Mouse (Mus musculus) NIH3T3 (cell line): ENCODE measurements around the gene Socs7.
"Not testable (repeated sequence)": the region's sequence is repeated elsewhere in the genome, so short reads cannot be mapped to it uniquely, and the experiment has no call there.

Source experiments
- DNase-seq: peaks from one replicate; pipeline ENCODE4 v3.0.0-alpha.2; 2012; ENCODE audit warnings: low read depth

The Socs7 gene

DNA sequence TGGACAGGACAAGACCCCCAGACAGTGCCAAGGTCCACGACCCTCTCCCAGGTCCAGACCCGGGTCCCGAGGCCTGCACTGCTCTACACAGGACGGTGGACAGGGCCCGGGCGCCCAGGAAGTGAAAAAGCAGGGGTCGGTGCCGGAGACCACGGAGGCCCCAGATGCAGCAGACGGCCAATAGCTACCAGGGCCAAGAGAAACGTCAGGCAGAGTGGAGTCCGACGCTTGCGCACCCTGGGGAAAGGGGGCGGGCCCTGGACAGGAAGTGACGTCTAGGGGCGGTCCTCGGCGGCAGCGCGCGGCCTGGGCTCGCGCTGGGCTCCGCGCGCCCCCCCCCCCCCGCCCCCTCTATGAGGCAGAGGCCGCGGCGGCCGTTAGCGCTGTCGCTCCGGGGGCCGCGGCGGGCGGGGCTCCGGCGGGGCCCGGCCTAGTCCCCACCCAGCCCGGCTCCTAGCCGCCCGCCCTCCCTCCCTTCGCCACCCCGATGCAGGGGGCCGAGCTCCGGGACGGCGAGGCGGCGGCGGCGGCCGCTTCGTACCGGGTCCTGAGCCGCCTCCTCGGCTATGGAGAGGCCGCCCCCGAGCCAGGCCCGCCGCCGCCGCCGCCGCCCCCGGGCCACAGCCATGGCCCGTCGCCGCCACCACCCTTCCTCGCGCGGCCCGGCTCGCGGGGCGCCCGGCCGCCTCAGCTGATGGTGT lies at the start of gene Socs7:
Gene Socs7 (plus strand): TSS at position 604 of the 701 bp plus-strand sequence.
- DNase-seq: peak; percentile 97

DNA sequence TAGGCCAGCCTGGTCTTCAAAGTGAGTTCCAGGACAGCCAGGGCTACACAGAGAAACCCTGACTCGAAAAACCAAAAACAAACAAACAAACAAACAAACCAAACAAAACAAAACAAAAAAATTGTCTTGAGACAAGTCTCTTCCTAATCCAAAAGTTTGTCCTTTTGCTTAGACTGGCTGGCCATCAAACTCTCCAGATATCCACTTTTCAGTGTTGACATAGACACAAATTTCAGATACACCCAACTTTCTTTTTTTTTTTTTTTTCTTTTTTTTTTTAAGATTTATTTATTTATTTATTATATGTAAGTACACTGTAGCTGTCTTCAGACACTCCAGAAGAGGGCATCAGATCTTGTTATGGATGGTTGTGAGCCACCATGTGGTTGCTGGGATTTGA lies 49.5 kb upstream of the Socs7 start:
- DNase-seq: not testable (repeated sequence)

DNA sequence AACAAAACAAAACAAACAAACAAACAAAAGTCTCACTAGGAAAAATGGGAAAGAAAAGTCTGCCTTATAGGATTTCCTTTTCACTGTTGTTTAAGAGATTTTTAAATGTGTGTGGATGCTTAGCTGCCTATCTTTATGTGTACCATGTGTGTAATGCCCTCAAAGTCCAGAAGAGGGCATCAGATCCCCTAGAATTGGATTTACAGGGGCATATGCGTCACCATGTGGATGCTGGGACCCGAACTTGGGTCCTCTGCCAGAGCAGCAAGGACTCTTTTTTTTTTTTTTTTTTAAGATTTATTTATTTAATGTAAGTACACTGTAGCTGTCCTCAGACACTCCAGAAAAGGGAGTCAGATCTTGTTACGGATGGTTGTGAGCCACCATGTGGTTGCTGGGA lies 48.2 kb upstream of the Socs7 start:
- peak; percentile 60 for DNase-seq

DNA sequence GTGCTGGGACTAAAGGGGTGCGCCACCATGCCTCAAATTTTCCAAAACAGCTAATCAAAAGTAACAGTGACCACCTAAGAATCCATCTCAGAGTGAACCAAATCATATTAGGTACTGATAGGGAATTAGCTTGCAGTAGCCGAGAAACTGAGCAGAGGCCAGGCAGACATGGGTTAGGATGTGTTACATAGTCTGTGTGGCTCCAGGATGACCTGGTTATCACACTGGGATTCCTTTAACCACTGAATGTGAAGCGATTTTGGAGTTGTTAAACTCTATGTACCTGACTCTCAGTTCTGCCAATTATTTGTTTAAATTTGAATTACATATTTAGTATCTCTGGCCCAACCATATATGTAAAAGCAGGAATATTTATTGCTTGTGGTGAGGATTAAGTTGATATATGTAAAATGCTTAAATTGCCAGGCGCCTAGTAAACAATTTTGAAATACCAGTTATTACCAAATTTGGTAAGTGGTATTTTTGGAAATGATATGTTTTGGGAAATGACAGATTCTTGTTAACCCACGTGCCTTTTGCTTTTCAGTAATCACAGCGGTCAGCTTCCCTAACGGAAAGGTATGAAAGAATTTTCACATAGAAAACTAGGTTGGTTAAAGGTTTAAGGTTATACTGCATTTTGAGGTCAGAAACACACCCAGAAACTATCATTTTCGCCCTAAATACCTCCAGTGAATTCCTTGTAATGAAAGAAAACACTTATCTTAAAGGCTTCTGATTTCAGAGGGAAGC lies 47.4 kb upstream of the Socs7 start:
- peak; percentile 55 for DNase-seq

DNA sequence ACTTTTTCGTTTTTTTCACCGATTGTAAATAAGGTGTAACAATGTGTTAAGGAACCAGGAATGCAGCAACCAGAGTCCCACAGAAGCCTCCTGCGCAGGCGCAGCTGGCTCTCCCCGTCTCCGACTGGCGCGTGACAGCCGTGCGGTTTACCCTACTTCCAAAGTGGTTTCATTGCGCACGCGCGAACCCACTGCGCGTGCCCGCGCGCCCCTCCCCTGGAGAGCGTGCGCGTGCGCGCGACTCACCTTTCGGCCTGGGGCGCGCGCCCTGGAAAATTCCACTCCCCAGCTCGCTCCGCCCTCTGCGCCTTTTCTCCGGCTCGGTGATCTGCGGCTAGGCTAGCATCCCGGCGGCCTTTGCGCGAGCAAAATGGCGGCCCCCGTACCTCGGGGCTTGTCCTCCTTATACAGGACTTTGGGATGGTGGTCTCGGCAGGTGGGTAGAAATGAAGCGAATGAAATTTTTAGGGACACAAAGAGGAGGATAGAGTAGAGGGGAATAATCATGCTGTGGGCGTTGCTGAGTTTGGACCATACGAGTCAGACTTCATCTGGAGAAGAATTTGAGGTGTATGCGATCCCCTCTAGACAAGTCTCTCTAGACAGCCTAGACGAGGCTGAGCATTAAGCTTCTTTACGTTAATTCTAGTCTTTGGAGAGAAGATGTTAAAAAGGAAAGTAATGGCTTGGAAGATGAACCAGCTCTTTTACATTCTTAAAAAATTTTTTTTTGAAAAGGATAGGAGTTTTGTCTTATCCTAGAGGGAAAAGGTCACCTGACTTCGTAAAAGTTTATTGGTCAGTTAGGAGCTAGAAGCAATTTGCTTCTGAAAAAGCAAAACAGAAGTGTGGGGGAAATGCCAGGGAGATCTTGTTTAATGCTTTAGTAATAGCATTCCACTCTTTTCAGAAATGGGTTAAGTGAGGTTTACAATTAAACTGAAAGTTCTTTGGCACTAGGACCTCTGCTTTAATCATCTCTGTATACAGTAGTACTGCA lies 46.5 kb upstream of the Socs7 start, which contains the start of gene Mrpl45:
Gene Mrpl45 (plus strand): TSS at position 213 of the 1,000 bp plus-strand sequence.
- peak; percentile 100 for DNase-seq

DNA sequence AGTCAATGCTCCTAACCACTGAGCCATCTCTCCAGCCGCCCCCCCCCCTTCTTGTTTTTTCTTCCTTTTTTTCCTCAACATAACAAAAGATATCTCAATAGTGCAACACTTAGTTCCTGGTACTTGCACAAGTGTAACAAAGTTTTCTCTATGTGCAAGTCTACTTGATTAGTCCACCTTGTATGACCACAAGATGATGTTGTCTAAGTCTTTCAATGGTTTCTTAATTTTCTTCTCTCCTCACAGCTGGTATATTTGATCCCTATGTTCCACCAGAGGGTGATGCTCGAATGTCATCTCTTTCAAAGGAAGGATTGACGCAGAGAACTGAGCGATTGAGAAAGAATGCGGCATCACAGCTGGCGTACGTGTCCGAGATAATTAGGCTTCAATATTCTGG lies 41.2 kb upstream of the Socs7 start:
- DNase-seq: no peak

DNA sequence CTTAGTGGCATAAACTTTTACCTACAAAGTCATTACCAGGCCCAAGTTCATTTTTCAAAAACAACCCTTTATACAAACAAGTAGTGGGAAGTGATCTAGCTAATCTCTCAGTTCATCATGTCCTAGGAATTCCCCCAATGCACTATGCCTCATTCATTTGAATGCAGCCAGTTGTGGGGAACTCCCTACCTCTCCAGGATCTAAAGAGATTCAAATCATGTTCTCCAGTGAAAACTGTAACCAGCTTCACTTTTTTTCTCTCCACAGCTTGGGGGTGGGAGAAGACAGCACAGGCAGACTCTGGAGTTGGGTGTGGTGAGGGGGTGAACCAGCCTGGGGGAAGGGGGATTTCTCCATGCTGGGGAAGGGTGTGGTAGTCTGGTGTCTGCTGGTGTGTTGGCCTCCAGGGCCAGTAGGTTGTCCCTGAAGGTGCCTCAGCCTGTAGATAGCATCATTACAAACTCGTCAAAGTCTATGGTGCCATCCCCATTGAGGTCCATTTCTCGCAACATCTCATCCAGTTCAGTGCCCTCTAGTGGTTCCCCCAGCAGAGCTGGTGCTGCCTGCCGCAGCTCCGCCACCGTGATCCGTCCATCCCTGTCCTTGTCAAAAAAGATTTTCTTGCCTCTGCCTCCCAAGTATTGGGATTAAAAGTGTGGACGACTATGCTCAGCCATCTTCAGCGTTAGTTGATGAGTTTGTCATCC lies 40.3 kb upstream of the Socs7 start:
- not testable (repeated sequence) for DNase-seq

DNA sequence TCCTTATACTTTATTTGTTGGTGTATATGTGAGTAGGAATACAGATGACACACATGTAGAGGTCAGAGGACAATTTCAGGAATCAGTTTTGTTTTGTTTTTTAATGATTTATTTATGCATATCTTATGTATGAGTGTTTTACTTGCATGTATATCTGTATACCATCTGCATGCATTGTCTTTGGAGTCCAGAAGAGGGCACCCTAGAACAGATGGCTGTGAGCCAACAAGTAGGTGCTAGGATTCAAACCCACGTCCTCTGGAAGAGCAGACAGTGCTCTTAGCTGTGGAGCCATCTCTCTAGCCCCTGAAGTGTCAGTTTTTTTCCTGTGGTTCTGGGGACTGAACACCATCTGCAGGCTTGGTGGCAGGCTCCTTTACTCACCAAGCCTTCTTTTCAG lies 37.1 kb upstream of the Socs7 start:
- DNase-seq: no peak

DNA sequence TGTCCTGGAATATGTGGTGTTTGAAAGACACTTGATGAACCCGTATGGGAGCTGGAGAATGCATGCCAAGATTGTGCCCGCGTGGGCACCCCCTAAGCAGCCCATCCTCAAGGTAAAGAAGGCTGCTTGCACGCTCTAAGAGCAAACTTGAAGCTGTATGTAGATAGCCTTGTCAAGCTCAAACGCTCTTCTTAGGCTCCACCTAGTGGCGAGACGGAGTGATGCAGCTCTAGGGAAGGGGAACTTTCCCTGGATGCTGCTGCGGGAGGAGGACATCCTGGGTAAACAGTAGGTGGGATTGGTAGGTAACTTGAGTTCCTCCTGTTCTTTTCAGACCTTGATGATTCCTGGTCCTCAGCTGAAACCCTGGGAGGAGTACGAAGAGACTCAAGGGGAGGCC lies 34.2 kb upstream of the Socs7 start:
- DNase-seq: peak; percentile 89

DNA sequence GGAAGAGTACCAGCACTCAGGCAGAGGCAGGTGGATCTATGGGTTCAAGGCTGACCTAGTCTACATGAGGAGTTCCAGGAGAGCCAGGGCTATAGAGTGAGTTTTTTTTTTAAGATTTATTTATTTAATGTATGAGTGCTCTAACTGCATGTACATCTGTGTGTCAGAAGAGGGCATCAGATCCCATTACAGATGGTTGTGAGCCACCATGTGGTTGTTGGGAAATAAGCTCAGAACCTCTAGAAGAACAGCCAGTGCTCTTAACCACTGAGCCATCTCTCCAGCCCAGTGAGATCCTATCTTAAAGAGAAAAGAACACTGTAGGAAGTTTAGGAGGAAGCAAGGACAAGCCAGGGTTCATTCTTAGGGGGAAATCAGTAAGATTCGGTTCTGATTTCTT lies 32.0 kb upstream of the Socs7 start:
- DNase-seq: no peak

DNA sequence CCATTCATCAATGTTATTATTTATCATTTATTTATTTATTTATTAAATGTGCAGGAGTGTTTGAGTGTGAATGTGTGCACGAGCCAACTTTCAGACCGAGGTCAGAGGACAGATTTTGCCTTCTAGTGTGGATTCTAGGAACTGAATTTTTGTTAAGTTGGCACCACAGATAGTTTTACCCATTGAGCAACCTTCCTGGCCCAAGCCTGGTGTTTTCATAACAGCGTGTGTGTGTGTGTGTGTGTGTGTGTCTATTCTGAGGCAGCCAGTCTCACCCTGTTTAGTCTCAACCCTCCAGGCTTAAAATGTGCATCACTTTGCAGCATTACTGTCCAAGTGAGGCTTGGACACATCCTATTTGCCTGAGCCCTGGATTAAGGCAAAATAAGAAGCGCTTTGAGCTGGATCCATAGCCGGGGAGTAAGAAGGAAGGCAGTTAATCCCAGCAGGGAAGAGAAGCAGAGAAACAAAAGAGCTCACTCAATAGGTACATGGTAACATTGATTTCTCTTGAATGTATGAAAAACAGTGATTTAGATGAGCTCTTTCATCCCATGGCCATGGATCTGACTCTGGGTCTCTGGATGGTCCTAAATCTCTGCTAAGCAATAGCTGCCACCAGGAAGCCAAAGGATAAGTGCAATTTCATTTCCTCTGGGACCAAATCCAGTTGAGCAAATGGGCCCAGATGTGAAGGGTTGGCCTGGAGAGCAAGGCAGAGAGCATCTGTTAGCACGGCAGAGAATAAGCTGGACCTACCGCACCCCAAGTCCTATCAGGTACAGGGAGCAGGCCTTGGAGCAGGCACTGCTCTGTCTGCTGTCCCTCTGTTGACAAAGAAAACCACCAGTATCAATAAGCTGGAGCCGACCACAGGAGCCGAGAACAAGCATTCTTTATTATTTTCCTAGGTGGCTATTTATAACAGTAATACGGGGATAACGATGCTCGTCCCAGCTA lies 30.8 kb upstream of the Socs7 start:
- DNase-seq: peak; percentile 53

DNA sequence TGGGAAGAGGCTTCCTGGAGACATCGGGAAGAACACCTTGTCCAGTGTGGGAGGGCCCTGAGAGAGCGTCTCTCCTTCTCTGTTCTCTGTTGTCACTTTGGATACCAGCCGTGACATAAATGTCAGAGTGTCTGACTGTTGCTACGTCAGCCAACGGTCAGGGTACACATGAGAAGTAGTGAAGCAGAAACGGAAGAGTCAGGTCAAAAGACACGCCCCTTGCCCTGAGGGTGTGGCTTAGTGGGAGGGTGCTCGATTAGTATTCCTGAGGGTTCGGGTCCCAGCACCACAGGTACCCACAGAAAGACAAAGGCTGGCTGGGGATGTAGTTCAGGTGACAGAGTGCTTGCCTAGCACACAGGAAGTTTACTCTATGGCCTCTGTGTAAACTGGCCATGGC lies 29.3 kb upstream of the Socs7 start:
- DNase-seq: no peak

DNA sequence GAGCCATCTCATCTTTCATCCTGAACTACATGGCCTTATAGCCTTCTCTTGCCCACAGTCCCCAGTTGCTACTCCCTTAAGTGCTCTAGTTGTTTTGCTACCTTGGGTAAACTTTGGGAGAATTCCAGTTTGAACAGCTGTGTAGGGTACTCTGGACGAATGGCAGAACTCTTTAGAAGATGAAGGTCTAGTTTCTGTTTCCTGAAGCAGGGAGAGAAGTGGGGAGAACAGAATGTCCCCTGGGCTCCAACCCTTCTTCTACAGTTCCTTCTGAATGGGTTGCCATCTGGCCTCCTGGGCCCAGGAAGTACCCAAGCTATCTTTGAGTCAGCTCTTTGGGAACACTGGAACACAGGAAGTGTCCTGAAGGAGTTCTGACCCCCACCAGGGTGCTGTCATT lies 28.5 kb upstream of the Socs7 start:
- DNase-seq: no peak

DNA sequence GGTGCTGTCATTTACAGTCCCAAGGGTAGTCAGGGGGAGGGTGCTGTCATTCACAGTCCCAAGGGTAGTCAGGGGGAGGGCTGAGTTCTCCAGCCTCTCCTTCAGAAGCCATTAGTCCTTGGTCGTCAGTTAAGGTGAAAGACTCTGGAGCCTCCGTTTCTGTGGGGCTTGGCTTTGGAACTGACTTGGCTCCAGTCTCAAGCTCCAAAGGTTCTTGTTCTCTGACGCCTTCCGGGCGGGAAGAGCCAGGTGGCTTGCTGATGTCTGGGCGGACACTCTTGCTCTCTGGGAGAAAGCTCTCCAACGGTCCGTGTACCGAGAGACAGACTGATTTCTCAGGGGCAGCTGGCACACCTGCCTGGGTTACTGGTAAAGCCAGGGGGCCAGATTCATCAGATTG lies 28.0 kb upstream of the Socs7 start:
- DNase-seq: no peak

DNA sequence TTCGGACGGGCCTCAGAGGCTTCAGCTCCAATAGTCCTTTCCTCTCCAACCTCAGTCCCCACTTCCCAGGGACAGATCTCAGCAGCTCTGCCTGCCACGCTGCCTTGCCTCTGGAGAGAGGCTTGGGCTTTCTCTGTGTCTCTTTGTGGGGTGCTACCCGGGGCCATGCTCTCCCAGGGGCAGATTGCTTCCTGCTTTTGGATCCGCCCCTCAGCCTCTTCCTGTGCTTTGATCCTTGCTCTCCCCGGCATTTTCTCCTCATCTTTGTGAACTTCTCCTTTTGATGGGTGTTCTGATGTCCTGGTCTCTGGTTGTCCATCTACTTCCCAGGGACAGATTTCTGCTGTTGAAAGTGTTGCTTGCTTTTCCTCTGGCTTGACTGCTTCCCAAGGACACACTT lies 26.1 kb upstream of the Socs7 start:
- DNase-seq: no peak

DNA sequence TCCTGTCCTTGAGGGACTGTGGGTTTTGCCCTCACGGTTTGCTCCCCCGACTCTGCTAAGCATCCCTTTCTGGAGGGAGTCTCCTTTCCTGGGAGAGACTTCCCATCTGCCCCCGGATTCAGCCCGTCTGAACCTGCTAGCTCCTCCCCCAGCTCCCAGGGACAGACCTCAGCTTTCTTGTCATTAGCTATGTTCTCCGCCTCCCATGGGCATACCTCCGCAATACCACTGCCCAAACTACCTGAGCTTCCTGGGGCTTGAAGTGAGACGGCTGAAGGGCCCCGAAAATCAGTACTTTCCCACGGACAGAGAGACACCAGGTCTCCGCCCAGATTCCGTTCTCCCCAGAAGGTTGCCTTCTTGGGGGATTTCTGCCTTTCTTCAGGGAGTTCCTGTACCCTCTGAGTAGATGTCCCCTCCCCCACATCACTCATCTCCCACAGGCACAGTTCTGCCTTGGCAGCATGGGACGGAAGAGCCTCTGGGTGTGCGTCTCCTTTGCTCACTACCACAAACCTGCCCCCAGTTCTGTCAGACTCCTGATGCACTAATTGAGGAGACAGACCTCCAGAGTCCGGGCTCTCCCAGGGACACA lies 25.5 kb upstream of the Socs7 start:
- no peak for DNase-seq

DNA sequence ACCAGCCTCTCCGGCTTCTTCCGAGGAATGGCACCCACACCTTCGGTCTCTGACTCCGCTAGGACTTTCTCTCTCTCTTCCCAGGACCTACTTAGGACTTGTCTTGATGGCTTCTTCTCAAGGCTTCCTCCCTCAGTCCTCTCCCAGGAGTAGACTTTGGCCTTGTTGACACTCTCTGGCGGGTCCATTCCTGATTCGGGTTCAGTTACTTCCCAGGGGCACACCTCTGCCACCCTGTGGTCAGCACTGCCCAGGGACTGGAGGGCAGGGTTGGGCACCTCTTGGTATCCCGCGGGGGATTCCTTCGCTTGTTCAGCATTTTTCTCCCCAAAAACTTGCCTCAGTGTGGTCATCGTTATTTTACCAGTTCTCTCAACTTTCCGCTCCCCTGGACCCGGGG lies 25.0 kb upstream of the Socs7 start:
- DNase-seq: no peak

DNA sequence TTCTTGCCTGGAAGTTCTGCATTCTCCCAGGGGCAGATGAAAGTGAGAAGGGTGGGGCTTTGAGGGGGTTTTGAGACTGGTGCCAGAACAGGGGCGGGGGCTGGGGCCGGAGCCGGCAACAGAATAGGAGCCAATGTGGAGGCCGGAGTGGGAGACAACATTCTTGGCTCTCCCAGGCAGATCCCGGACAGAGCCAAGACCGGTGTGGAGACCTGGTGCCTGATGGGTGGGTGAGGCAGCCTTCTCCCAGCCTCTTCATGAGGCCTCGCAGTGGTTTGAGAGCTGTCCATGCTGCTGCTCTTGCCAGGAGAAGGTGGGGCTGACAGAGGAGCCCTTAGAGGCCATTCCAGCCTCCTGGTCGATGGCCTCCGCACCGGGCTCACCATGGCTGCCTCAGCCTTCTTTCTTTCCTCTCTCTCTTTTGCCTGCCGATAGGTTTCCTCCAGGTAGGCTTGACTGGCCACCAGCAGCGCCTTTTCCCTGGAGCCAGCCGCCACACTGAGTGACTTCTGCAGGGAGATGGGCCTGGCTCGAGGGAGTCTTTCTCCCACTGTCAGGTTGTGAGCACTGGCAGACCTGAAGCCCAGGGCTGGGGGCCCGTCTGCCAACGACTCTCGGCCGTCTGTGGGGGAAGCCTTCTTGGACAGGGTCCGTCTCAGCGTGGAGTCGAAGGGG lies 23.9 kb upstream of the Socs7 start:
- peak; percentile 55 for DNase-seq

DNA sequence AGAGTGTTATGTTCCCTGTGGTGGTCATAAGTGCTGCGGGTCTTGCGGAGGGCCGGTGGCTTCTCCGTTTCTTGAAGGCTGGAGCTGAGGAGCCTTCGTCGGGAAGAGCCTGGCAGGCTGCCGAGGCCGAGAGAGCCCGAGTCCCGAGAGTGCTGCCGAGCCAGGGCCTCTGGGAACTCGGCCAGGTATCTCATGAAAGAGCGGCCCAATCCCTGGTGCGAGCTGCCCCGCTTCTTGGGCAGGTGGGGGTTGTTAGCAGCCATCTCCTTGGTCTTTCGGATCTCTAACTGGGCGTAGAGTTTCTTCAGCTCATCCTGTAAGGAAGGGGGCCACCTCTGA lies 23.4 kb upstream of the Socs7 start:
- DNase-seq: peak; percentile 81

DNA sequence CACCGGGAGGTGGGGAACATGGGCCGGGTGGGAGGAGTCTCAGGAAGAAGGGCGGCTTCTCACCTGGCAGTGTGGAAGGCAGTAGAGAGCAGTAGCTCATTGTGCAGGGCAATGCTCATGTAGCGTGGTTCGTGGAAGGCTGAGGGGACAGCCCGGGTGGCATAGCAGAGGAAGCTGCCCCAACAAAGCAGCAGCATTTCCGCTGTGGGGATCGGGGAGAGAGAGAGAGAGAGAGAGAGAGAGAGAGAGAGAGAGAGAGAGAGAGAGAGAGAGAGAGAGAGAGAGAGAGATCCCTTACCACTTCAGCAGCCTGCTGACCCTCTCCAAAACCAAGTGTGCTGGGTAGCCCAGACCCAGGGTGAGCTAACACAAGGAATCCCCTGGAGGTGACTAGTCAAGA lies 19.2 kb upstream of the Socs7 start:
- DNase-seq: no peak
